Mouse (Mus musculus): ENCODE measurements around the gene Ufd1. TPM values are rescaled to one million over a fixed set of nuclear protein-coding genes. Genes with fewer than 3 reads are reported as not detected.

Gene Ufd1
- total and polyA plus RNA-seq, 3 experiments: 41.9 to 67.8 TPM; not detected in 1

GRCm38 (mm10) chr16:18811468-18812384 is at the start of gene Ufd1, which contains the start of gene Cdc45 (continued):
- TF ChIP-seq TBP (IDR thresholded peaks at IDR 0.05; ENCODE audit: low read depth, low read length): peak; percentile 86
- TF ChIP-seq SMC3 (IDR thresholded peaks at IDR 0.05; ENCODE audit: low read depth, low read length): no peak
- TF ChIP-seq GABPA (IDR thresholded peaks at IDR 0.05; ENCODE audit: low read depth, low read length): no peak
- peak; percentile 50; the same call in 1 of the 2 replicates for TF ChIP-seq MYB (IDR thresholded peaks at IDR 0.05; ENCODE audit: low read depth, low read length)
- TF ChIP-seq RAD21 (IDR thresholded peaks at IDR 0.05; ENCODE audit: low read depth, low read length): no peak

- DNase-seq (ENCODE audit: low read depth, low spot score): no peak
- H3K9me3 ChIP-seq (replicated peaks; ENCODE audit: insufficient read depth, low read length): no peaks in the 10 kb centered on the region
- H3K27ac ChIP-seq (ENCODE audit: control insufficient read depth, low read depth, low read length): no peak overlapping the region
- H3K79me2 ChIP-seq (ENCODE audit: control insufficient read depth, insufficient read depth, low read length, poor library complexity): no peaks in the 10 kb centered on the region
- no peak for TF ChIP-seq E2F4 (IDR thresholded peaks at IDR 0.05; ENCODE audit: borderline replicate concordance, low read depth, low read length)
- no peak for TF ChIP-seq POLR2AphosphoS5 (IDR thresholded peaks at IDR 0.05; ENCODE audit: borderline replicate concordance, low read depth, low read length)
- TF ChIP-seq ELF1 (IDR thresholded peaks at IDR 0.05; ENCODE audit: low read depth, low read length): no peak
- no peak for TF ChIP-seq BHLHE40 (IDR thresholded peaks at IDR 0.05; ENCODE audit: borderline replicate concordance, low read depth, low read length)
- no peak for TF ChIP-seq CHD2 (IDR thresholded peaks at IDR 0.05; ENCODE audit: low read length)
- no peak for TF ChIP-seq SIN3A (IDR thresholded peaks at IDR 0.05; ENCODE audit: low read length)
- TF ChIP-seq GABPA (IDR thresholded peaks at IDR 0.05; ENCODE audit: low read depth, low read length): no peak
- TF ChIP-seq POLR2A (IDR thresholded peaks at IDR 0.05; ENCODE audit: control insufficient read depth in 1 of 2, insufficient read depth in 1 of 2, low read depth in 1 of 2, low read length in 2 of 2, poor library complexity in 1 of 2): no peak
- no peak for TF ChIP-seq SMC3 (IDR thresholded peaks at IDR 0.05; ENCODE audit: low read depth, low read length)
- TF ChIP-seq TAL1 (IDR thresholded peaks at IDR 0.05; ENCODE audit: low read length): no peak
- no peak for TF ChIP-seq HCFC1 (IDR thresholded peaks at IDR 0.05; ENCODE audit: low read depth, low read length)
- no peak for TF ChIP-seq GATA1 (IDR thresholded peaks at IDR 0.05; ENCODE audit: low read depth, low read length)
- no peak for TF ChIP-seq TBP (IDR thresholded peaks at IDR 0.05; ENCODE audit: low read depth, low read length)
- TF ChIP-seq MYB (IDR thresholded peaks at IDR 0.05; ENCODE audit: low read depth, low read length): no peak
- TF ChIP-seq UBTF (IDR thresholded peaks at IDR 0.05; ENCODE audit: borderline replicate concordance, insufficient read depth, low read depth, low read length): no peak
- no peak for TF ChIP-seq USF1 (IDR thresholded peaks at IDR 0.05; ENCODE audit: low read depth, low read length)
- no peak for TF ChIP-seq ZMIZ1 (IDR thresholded peaks at IDR 0.05; ENCODE audit: low read depth, low read length)
- H3K27me3 ChIP-seq (ENCODE audit: control insufficient read depth in 1 of 2, insufficient read depth in 2 of 2, low read length in 2 of 2): peaks cover 6 to 8% of the 10 kb centered on the region in 2 experiments; a peak in 3 of 4 replicates
- no peak overlapping the region for H3K9ac ChIP-seq (ENCODE audit: control insufficient read depth, low read depth, low read length, poor library complexity, severe bottlenecking)
- H3K4me1 ChIP-seq (ENCODE audit: control insufficient read depth in 1 of 2, insufficient read depth in 2 of 2, low read length in 2 of 2): no peaks in the 10 kb centered on the region
- no peak overlapping the region for H3K4me3 ChIP-seq (ENCODE audit: control insufficient read depth in 1 of 2, insufficient read depth in 1 of 2, low read depth in 2 of 2, low read length in 2 of 2)
- no peaks in the 10 kb centered on the region for H3K36me3 ChIP-seq (ENCODE audit: control insufficient read depth in 1 of 2, insufficient read depth in 2 of 2, low read length in 2 of 2)
Observed at GRCm38 (mm10) chr16:18762960-18763359, 48.6 kb upstream of the Ufd1 start.

All from MEL (cell line).